Mouse (Mus musculus): ENCODE data around the gene Acox3. TPM values are rescaled to one million over a fixed set of nuclear protein-coding genes. Genes with fewer than 3 reads are reported as not detected.

The Acox3 gene
- total RNA-seq, 2 experiments from 2014 or later, result 34.5 to 41.4 TPM

DNA sequence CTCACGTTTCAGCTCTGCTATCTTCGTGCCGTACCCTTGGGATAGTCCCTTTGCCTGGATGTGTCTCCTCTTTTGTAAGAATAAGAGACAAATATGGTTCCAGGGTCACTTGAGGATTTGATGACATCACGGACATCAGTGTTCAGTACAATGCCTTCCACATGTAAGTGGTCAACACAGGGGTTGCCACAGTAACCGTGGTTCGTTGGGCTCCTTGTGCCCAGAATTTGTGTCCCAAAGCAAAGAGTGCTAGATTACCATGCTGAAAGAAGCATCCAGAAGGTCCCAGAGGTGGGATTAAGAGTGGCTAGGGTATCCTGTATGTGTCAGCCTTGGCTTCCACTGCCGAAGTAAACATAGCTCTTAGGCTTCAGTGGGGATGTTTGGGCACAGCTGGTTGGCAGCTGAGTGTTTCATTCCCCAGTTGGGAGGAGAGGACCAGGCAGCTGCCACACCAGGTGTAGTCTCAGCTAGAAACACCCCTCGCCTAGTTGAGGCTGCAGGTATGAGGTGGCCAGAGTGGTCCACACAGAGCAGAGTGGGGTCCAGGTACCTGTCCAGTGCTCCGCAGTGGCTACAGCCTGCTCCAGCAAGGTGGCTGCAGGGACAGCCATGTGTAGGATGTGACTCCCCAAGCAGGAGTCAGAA, 60.7 kb downstream of the Acox3 start:
- ATAC-seq (replicated peaks; ENCODE audit: poor library complexity, severe bottlenecking), result no peak

DNA sequence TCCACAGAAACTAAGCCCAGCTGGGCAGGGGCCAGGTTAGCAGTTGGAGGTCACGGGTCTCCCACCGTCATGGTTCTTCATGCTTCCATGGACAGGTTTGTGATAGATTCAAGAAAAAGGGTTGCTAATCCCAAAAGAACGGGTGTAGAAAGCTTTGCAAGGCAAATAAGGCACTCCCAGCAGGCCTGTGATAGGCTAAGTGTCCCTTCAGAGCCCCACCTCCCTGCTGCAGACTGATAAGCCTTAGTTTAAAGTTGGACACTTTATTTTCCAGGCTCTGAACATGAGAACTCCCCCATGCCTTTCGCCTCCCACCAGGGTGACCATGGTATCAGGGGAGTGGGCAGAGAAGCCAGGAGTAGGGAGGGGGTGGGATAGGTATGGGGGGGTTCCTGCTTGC, 61.2 kb downstream of the Acox3 start:
- no peak for ATAC-seq (replicated peaks; ENCODE audit: poor library complexity, severe bottlenecking)

DNA sequence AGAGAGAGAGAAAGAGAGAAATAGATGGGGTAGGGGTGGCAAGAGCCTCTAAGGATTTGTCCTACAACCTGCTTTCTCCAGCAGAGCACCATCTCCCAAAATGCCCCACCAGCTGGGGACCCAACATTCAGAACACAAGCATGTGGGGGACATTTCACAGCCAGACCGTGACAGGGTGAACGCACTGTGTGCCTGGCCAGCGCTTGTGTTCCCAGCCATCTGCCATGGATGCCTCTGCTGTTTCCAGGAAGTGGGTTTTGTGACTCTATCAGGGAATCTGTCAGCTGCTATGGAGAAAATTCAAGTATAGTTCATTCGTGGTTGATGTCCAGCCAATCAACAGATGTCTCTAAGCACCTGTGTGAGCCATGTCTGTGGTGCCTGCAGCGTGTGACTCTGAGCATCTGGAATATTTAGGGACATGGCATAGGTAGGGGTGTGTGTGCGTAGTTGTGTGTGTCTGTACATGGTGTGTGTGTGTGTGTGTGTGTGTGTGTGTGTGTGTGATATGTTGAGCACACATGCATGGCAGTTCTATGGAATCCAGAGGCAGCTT, 63.2 kb downstream of the Acox3 start:
- no peak for ATAC-seq (replicated peaks; ENCODE audit: poor library complexity, severe bottlenecking)

DNA sequence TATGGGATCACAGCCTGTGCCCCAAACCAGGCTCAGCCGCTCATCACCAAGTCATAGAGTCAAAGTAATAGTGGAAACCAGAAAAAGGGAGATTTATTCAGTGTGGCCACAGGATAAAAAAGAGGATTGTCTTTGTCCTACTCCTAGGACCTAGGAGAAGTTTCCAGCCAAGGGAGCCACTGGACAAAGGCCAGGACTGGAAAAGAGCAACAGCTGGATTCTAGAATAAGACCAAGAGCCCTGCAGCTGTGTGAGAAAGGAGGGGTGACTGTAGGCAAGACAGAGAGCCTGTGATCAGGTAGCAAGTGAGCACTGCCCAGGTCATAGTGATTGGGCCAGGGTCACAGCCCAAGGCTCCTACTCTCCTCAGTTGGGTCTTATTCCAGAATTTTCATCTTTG, 64.1 kb downstream of the Acox3 start:
- no peak for ATAC-seq (replicated peaks; ENCODE audit: poor library complexity, severe bottlenecking)

DNA sequence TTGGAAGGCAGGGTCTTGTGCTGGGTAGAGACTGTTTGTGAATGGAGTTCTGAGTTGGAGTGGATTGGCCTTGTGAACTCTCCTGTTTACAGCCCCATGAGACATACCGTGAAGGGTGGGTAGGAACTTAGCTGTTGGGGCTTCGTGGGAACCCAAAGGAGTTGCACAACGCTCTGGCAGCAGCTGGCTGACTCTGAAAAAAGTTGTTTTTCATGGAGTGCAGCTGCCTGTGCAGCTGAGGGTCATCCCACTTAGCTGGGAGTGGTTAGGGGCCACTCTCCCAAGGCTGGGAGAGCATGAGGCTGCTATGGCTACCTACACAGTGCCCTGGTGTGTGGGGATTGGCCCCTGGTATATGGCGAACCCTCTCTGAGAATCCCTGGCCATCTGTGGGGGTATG, 64.7 kb downstream of the Acox3 start:
- peak; percentile 42 for ATAC-seq (replicated peaks; ENCODE audit: poor library complexity, severe bottlenecking)

DNA sequence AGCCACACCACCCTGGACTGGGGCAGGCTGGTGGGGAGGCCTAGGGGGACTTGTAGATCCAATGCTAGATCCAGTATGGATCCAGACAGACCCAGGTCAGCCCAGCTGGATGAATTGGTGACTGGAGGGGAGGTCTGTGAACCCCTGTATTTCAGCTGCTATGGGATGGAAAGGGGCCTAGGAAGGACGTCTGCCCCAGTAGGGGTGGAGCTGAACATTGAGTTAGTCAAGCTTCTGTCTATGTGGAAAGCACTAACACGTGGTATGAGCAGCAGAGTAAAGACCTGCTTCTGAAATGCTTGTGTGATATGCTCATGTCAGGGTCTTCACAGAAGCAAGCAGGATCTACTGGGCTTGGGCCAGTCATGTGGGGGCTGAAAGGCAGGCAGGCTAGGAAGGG, 65.4 kb downstream of the Acox3 start:
- no peak for ATAC-seq (replicated peaks; ENCODE audit: poor library complexity, severe bottlenecking)

DNA sequence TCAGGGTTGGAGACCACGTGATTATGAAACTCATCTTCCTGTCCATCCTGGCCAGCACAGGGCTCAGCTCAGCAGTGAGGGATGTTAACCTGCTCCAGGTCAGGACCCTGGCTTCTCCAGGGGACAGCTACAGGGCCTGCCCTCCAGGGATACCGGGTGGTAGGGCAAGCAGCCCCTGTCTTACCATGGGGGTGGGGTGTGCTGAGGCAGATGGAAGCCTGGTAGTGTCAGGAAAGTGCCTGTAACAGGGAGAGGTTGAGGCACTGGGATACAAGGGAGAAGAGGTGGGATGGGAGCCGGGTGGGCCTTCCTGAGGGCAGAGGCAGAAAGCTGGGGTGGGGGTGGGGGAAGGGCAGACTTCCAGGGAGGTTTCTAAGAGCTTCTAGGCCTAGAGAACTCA, 69.5 kb downstream of the Acox3 start:
- no peak for ATAC-seq (replicated peaks; ENCODE audit: poor library complexity, severe bottlenecking)

DNA sequence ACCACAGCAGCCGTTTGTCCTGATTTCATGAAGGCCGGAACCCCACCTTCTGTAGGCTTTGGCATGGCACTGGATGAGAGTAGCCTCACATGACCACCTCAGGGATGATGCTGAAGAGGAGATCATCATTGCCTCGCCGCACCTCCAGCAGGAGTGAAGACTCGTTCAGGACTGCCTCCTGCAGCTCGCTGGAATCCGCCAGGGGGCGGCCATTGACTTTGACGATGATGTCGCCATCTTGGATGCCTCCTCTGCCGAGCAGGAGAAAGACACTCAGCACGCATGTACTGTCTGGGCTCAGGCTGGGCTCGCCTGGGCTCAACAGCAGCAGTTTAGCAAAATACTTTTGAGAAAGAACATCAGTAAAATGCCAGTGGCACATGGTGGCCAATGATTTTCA, 70.0 kb downstream of the Acox3 start:
- ATAC-seq (replicated peaks; ENCODE audit: poor library complexity, severe bottlenecking), result no peak

DNA sequence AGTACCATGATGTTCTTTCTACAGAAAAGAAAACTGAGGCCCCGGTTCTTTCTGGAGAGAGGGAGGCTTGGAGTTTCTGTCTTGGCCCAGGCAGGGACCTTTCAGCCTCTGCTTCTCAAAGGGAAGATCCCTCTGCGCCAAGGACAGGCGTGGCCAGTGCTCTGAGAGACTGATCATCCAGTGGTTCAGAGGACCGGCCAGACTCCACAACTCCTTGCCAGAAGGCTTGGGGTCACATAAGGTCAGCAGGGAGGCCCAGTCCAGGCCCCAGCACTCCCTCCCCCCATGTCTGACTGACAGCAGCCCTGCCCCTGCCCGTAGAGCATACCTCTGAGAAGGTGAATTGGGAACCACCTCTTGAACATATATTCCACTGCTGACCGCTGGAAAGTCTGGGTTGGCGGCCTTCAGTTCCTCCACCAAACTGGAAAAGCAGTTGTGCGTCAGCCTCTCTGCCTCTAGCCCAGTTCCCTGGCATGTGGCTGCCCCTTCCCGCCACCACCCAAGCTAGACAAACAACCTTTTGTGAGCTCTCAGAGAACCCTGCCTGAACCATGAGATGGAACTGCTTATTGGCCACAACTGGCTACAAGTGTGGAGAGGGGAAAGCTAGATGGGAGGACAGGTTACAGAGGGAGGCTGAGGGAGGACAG, 71.0 kb downstream of the Acox3 start:
- no peak for ATAC-seq (replicated peaks; ENCODE audit: poor library complexity, severe bottlenecking)

DNA sequence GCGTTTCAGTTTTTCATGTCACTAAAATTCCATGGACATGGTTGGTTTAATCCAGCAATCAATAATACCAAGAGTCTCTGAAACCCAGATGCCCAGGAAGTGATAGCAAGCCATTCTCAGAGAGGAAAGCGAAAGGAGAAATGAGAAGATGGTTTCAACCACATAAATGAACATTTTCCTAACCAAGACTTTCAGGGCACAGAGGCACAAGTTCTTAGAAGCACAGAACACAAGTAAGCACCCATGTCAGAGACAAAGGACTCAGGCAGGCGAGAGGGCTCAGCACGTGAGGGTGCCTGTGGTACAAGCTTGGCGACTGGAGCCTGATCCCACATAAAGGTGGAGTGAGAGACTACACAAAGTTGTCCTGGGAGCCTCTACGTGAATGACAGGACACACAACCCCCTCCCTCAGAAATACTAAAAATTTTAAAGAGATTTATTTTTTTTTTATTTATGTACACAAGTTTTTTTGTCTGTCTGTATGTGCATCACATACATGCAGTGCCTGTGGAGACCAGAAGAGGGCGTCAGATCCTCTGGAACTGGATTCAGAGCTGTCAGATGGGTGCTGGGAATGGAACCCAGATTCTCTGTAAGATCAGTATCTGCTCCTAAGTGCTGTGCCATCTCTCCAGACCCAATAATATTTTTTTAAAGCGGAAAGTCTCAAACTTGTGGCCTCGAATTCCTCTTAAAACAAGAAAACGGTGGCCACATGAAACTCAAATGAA, 73.1 kb downstream of the Acox3 start:
- peak; percentile 17; the same call in 1 of the 2 replicates for ATAC-seq (replicated peaks; ENCODE audit: poor library complexity, severe bottlenecking)

DNA sequence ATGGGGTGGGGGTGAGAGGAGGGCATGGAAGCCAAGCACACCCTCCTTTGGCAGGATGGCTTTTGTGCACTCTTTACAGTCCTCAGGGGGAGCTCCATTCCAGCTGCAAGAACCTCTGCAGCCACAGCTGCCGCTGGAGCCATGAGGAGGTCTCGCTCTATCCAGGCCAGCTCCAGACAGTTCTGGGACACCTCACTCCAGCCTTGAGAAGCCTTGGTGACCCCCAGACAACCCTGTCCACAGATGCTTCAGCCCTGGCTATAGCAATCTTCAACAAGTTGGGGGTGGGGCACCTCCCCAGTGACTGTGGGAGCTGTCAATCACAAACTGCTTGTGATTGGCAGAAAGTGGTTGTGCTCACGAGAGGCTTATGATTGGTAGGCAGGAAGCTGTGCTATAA, 76.7 kb downstream of the Acox3 start:
- ATAC-seq (replicated peaks; ENCODE audit: poor library complexity, severe bottlenecking), result no peak

DNA sequence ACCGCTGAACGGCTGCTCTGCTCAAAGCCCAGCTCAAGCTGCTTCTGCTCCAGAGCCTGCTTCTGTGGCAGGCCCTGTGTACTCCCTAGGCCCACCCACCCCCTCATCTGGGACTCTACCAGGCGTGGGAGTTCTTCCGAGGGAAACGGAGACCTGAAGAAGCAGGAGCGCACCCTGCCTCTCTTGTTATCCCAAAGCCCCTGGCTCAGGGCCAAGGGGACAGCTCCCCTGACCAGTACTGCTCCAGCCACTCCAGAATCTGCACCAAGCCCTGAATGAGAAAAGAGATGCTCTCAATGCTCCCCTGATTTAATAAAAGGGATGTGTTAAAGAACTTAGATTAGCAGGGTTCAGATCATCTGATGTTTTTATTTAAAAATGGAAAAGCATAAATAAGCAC, 78.4 kb downstream of the Acox3 start:
- no peak for ATAC-seq (replicated peaks; ENCODE audit: poor library complexity, severe bottlenecking)

DNA sequence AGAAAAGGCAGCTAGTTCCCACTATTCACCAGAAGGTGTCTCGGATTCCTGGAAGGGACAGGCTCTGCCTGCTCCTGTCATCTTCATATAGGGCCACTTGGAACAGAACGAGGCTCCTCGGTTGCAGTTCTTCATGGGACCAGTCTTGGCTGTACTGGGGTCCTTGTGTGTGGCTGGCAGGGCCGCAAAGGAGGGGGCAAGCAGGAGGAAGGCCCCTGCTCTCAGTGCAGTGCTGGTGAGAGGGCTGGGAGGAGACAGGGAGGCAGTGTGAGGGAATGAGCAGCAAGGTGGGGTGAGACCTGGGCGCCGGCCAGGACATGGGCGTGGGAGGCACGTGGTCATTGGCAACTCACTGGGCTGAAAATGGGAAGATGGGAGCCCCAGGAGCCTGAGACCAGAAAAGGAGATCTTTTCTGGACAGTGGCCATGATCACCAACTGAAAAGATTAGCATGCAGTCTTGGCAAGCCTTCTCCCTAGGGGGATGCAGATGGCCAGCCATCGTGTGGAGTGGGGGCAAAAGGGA, 79.2 kb downstream of the Acox3 start:
- ATAC-seq (replicated peaks; ENCODE audit: poor library complexity, severe bottlenecking), result no peak

Other genes starting within 250 kb of the Acox3 start
- not detected in 2 replicates for gene Hmx1, start 193.9 kb upstream of the Acox3 start, total RNA-seq (2014; fragmentation: Nextera tagmentation)
- gene Hmx1, start 193.9 kb upstream of the Acox3 start, total RNA-seq (2017), result not detected in 2 replicates
- gene Cpz, start 57.3 kb upstream of the Acox3 start, total RNA-seq (2014; fragmentation: Nextera tagmentation), result not detected in 2 replicates
- gene Cpz, start 57.3 kb upstream of the Acox3 start, total RNA-seq (2017), result not detected in 2 replicates
- gene Trmt44, start 8.0 kb upstream of the Acox3 start, total RNA-seq (2014; fragmentation: Nextera tagmentation), result 8.1 and 9.5 TPM in 2 replicates
- gene Trmt44, start 8.0 kb upstream of the Acox3 start, total RNA-seq (2017), result 8.5 and 13.3 TPM in 2 replicates
- gene Htra3, start 96.7 kb downstream of the Acox3 start, total RNA-seq (2014; fragmentation: Nextera tagmentation), result not detected in 2 replicates
- gene Htra3, start 96.7 kb downstream of the Acox3 start, total RNA-seq (2017), result not detected in 2 replicates
- gene Sh3tc1, start 156.9 kb downstream of the Acox3 start, total RNA-seq (2014; fragmentation: Nextera tagmentation), result 3.9 and 26.5 TPM in 2 replicates
- gene Sh3tc1, start 156.9 kb downstream of the Acox3 start, total RNA-seq (2017), result 3.9 and 5.1 TPM in 2 replicates
- 1.6 TPM in 1 of 2 replicates, not detected in the other for gene Ablim2, start 174.8 kb downstream of the Acox3 start, total RNA-seq (2014; fragmentation: Nextera tagmentation)
- 0.22 TPM in 1 of 2 replicates, not detected in the other for gene Ablim2, start 174.8 kb downstream of the Acox3 start, total RNA-seq (2017)

Data from granulocyte monocyte progenitor cell, adult 5-6 weeks (primary cell).